Mouse (Mus musculus) kidney, adult 2 months (tissue): Measurements from ENCODE around the gene Rrp36.

ENCODE experiments used
- CTCF ChIP-seq: fragments of 200-500 bp; conservative IDR thresholded peaks from 2 replicates; pipeline ENCODE4 v1.5.1; 2011; ENCODE audit warnings: low read depth, mild to moderate bottlenecking, control low read depth, low read length, moderate library complexity, mixed read lengths; ENCODE audit not compliant: insufficient read depth, insufficient read length
- POLR2A ChIP-seq: fragments of 200-500 bp; IDR thresholded peaks from one replicate; pipeline ENCODE4 v1.6.1; 2011; ENCODE audit warnings: low read depth, low read length, control low read depth

DNA sequence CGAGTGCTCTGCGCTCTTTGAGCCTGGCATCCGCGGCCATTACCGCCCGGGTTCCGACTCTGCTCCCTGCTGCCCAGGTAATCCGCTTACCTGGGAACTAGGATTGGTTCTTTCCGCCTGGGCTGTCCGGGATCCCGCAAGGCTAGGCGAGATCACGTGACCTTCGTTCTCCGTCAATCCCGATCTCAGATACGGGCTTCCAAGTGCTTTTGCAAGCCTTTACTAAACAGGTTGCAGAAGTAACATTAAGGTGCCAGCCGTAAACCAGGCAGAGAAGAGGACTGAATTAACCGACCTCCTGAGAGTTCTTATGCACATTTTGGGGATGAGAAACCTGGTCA lies 27.9 kb downstream of the Rrp36 start:
- TF ChIP-seq CTCF (no peak), POLR2A (no peak)
